Mouse (Mus musculus) telencephalon, adult 2 months (tissue): ENCODE data around the gene Ice2.

ENCODE experiments used
- DNase-seq: peaks from one replicate; pipeline ENCODE4 v3.0.0-alpha.2; 2011; ENCODE audit warnings: low read depth, low spot score

Ice2 gene

GRCm38 (mm10) chr9:69458982-69459381 lies 61.3 kb downstream of the Ice2 start:
- DNase-seq: no peak

- no peak for DNase-seq
These were observed 62.2 kb downstream of the Ice2 start for GRCm38 (mm10) chr9:69459876-69460275.

- DNase-seq: no peak
These were observed 65.3 kb downstream of the Ice2 start for GRCm38 (mm10) chr9:69463046-69463445.

GRCm38 (mm10) chr9:69464109-69464756 lies 66.5 kb downstream of the Ice2 start:
- no peak for DNase-seq

GRCm38 (mm10) chr9:69466098-69466497 lies 68.4 kb downstream of the Ice2 start:
- no peak for DNase-seq

GRCm38 (mm10) chr9:69467310-69467939 lies 69.7 kb downstream of the Ice2 start:
- DNase-seq: no peak

GRCm38 (mm10) chr9:69468991-69469390 lies 71.3 kb downstream of the Ice2 start:
- no peak for DNase-seq

DNA sequence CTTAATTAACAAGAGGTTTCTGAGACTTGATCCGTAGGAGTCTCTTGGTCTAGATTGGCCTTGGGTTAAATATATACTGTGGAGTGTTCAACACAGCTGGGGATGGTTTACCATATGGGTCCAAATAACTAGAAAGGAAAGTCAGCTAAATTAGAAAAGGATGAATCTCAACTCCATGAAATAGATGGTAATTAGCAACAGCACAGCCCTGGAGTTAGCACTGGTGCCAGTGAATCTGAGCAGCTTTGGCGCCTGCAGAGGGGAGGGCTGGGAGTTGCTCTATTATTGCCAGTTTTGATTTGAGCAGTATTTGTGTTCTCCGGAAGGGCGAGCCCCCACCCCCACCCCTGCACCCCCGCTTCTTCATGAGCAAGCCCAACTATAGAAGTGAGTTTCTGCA lies 72.7 kb downstream of the Ice2 start:
- DNase-seq: peak; percentile 28

GRCm38 (mm10) chr9:69470921-69471320 lies 73.2 kb downstream of the Ice2 start:
- no peak for DNase-seq

DNA sequence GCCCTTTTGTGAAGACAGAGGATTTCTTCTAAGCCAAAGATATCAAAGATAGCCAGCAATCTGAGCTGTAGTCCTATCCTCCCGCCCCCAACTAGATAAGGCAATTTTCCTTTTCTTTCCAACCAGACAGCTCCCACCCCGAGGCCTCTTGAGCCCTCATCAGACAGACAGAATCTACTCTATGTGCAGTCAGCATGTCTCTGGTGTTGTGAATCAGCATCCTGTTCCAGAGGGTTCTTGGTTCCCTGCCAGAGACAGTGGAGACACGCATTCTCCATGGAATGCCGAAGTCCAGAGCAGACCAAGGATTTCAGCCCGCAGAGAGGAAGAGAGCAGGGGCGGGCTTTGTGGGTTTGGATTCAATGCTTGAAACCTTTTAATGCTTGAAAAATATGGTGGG lies 75.0 kb downstream of the Ice2 start:
- no peak for DNase-seq

DNA sequence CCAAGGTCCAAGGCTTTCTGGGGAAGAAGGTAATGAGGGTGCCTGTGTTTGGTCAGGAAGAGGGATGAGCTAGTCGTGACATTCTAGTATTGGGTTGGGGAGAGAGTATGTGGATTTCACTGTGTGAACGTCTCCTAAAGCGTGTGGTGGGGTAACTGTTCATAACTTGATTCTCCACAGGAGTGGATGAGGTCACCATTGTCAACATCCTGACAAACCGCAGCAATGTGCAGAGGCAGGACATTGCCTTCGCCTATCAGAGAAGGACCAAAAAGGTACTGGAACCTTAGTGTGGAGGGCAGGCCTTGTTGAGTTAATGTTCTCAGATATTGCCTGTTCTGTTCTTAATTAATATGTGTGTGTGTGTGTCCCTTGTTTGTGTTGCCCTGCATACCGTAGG lies 78.2 kb downstream of the Ice2 start:
- no peak for DNase-seq

- DNase-seq: no peak
These were observed 79.6 kb downstream of the Ice2 start for GRCm38 (mm10) chr9:69477195-69477823.

DNA sequence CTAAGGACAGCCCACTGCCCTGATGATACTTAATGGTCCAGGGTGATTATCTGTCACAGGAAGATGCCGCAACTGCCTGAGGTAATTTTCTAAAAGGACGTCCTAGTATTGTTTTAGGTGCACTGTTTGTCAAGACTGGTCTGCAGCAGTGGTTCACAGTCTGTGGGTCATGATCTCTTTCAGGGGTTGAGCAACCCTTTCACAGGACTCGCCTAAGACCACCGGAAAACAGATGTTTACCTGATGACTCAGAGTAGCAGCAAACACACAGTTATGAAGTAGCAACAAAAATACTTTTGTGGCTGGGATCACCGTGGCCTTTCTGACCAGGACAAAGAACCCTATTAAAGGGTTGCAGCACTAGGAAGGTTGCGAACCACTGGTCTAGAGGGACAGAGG lies 80.1 kb downstream of the Ice2 start:
- DNase-seq: no peak

DNA sequence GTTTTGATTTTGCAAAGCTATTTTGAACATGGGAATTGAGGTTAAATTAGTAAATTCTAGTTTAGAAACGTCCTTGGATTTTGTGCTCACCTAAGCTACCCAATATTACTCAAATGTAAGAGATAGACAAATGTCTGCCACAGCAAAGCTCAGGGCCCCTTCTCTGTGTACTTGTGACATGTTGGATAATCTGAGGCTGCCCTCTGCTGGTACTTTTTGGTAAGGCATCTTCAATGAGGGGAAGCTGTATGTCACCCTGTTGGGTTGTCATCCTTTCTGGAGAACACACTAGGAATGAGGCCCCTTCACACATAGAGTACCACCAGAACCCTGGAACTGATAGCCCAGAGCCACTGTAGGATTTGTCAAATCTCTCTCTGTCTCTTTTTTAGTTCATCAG lies 82.6 kb downstream of the Ice2 start:
- peak; percentile 50 for DNase-seq
